Mouse (Mus musculus) heart, postnatal 25 days (tissue): ENCODE data around the gene Il20rb. TPM values are rescaled to one million over a fixed set of nuclear protein-coding genes. Genes with fewer than 3 reads are reported as not detected.
A peak's percentile ranks its signal among the peaks of the same experiment; 100 is the strongest.

Experiments
- DNase-seq: peaks from one replicate; pipeline ENCODE4 v3.0.0; 2022; ENCODE audit warnings: low spot score
- intact Hi-C: fragments of 180-260 bp; cut with DNase I; formaldehyde crosslinking; loops from one replicate; pipeline ENCODE4 v1.15.1; 2025
- total RNA-seq, 2 experiments: library from RNA; stranded (reverse); gene quantifications; 2 replicates each; pipeline ENCODE4 v1.2.3; 2021

The Il20rb gene
- total RNA-seq = 1 to 10 TPM in 1 of 2 experiments, under 1 TPM in 1; 0.87 to 1.0 TPM

DNA sequence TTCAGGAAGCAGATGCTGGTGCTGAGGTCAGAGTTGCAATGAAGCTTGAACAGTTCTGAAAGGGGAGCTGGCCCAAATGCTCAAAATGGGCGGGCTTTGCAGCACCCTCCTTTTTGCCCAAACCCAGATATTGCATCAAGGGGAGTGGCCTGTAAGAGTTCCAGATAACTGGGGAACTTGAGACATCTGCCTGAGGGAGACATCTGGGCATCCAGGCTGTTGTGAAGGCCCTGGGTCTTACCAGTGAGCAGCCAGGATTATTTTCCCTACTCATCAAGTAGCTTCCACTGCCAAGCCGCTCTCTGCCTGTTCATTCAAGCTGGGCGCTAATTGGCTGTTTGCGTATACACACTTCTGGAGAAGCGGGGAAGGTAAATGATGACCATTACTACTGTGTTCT is at the start of gene Il20rb:
TSS of gene Il20rb (minus strand) at position 358 of the 400 bp plus-strand sequence.
- intact Hi-C loops = no loop called here
- no peak for DNase-seq

DNA sequence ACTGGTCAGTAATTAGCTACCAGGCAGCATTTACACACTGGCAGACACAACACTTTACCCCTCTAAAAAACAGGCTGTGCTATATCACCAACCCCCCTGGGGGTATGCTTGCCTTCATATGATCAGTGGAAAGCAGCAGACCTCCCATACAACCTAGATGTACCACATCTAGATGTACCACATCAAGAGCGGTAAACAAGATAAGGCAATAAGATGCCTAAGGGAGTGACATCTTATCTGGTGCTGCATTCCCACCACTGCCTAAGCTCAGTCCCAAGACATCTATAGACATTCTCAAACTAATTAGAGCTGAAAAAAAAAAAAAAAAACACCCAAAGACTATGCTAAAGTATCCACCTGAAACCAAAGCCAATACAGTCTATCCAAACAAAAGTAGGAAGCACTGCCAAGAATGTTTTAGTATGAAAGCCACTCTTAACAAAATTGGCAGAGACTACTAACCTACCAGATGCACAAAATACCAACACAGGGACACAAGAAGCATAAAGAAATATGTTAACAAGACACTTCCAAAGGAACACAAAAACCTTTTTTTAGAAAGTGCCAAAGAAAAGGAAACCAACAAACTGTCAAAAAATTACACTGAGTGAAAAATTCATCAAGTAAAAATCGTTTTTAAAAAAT is 49.2 kb upstream of the Il20rb start:
- no peak for DNase-seq
- intact Hi-C loops = no loop called here

DNA sequence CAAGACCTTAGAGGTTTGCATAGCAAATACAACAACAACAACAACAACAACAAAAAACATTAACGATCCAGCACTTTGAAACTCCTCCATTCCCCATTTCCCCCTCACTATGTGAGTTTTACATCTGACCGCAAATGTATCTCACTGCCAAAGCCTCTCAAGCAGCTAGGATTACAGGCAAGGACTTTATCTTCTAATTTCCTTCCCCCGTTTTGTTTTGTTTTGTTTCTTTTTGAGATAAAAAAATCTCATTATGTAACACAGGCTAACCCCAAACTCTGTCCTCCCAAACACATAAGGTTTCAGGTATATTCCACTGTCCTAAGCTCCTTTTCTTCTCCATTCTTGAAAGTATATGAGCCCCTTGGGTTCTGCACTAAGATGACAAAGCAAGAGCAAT is 48.1 kb upstream of the Il20rb start:
- intact Hi-C loops = no loop called here
- no peak for DNase-seq

DNA sequence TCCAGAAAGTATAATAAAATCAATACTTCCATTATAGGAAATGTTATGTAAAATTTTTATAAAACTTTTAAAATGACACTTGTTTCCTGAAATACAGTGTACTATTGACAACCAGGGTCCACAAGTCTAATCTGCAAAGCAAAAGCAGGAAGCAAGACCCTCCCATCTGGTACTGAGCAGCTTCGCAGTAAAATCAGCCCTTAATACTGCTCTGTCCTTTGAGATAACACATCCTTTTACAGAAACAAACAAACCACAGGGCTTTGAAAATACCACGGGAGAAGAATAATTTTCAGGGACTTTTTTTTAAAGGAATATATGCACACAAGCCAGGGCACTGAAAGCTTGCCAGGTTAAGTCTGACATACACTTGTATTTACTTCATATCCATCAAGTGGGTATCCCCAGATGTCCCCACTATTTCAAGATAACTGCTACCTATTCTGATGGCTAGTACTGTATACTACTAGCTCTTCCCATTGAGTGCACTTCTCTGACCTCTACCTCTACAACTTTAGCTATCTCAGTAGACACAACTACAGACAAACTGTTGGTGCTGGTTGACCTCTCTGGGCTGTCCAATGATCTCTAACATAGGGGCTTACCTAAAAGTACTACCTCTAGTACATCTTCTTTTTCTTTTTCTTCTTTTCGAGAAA is 46.4 kb upstream of the Il20rb start:
- intact Hi-C loops = no loop called here
- DNase-seq = no peak

DNA sequence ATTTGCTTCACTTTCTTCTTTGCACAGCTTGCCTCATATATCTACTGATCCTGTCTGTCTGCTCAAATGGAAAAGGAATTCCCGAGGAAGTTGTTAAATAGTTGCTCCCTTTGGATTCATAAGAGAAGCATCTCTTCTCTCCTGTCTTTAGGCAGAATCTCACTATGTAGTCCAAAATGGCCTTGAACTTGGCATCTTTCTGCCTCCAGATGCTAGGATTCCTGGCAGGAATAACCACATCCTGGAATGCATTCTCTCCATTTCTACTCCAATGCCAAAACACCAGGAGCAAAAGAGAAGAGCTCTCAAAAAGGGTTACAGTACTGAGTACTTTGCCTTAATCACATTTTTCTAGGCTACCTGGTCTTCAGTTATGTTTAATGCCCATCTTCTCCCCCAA is 44.7 kb upstream of the Il20rb start:
- intact Hi-C loops = no loop called here
- no peak for DNase-seq

DNA sequence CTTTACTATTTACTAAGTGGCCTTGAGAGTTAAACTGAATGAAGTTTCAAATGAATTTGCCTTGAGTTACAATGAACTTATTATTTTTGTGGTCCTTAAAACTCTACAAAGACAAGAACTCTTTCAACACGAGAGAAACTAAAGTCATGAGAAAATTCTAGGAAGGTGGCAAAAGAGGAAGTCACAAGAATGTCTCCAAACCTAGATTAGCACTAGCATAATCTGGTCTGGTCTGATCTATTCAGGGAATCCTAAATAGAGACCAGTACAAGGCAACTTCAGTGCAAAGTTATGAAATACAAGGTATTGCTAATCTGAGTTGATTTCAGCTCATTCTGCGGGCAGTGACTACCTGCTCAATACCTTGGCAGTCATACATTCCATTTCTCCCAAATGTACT is 38.6 kb upstream of the Il20rb start:
- no peak for DNase-seq
- intact Hi-C loops = no loop called here

DNA sequence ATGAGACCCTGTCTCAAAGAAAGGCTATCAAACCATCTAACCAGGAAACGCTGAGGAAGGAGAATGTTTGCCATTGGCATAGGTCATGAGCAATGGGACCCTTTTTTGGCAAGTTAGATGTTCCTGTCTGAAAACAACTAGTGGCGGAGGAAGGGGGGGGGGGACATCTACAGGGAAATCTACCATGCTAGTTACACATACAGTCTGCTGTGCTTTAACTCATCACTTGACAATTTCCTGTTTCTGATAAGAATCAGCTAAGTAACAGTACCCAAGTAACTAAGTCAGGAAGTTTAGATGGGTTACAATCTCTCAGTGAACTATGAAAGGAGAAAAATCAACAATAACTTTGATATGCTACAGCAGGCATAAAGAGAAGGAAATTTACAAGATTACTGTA is 35.4 kb upstream of the Il20rb start:
- intact Hi-C loops = loop anchor here (5.0 kb wide), 1 partner anchor 395 kb away; no protein-coding TSS in a partner anchor
- DNase-seq = no peak

DNA sequence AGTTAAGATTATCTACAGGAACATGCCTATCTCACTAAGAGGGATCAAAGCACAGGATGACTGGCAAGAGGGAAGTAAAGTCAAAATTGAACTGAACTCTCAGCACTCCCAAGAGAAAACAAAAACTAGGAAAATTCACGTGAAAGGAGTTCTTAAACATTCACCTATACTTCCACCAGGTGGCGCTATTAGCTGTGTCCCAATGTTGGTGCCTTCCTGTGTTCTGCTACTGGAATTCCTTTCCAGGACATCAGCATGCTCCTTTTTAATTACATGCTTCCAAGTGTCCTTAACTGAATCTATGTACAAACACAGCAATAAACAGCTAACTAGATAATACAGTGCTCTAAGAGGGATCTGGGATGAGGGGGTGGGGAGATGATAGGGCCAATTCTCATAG is 34.0 kb upstream of the Il20rb start:
- intact Hi-C loops = loop anchor here (2.0 to 5.0 kb wide), 4 partner anchors 24 to 397 kb away; partner anchors contain the start of gene Slc35g2
- peak; percentile 7 for DNase-seq

DNA sequence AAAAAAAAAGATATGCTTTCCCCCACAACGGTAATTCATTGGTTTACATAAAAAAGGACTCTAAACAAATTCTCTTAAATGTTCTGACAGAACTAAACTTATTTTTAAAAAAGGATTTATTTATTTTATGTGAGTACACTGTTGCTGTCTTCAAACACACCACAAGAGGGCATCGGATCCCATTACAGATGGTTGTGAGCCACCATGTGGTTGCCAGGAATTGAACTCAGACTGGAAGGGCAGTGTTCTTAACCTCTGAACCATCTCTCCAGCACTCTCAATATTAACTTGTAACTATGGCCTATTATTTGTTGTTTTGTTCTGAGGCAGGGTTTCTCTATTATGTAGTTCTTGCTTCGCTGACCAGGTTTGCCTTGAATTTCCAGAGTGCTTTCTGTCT is 33.4 kb upstream of the Il20rb start:
- intact Hi-C loops = loop anchor here (2.0 to 5.0 kb wide), 4 partner anchors 25 to 397 kb away; partner anchors contain the start of gene Slc35g2
- DNase-seq = no peak

DNA sequence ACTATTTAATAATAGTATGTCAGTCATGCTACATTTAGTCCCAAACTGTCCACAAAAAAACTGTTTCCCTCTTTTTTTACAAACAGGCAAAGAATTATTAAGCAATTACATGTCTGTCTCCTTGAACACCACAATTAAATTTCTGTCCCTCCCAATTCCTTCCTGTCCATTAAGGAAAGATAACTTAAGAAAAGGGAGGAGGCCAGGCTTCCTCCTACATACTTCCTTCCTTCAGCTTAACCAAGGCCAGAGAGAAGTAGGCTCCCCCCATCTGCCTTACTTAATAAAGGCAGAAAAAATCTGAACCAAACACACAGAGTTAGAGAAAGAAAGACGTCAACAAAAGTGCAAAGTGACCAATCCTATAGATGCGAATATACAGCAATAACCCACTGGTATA is 21.0 kb upstream of the Il20rb start:
- intact Hi-C loops = loop anchor here (1.0 to 5.0 kb wide), 2 partner anchors 36 to 40 kb away; partner anchors contain the start of gene Nck1
- no peak for DNase-seq

DNA sequence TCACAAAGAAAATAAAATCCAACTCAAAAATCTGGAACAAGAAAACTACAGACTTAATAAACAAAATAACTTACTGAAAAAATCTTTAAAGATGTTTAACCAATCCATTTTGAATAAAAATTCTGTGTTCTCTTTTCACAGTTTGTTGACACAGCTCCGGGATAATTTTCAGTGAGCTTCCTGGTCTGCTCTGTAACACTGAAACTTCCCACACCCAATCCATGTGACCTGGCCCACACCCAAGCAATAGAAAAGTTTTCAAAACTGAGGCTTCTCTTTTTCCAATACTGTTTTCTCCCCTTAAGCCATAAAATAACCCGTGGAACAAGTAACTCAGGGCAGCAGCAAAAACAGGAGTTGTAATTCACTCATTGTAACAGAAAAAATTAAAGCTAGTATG is 20.1 kb upstream of the Il20rb start:
- intact Hi-C loops = loop anchor here (1.0 to 5.0 kb wide), 2 partner anchors 35 to 41 kb away; partner anchors contain the start of gene Nck1
- peak; percentile 48 for DNase-seq

DNA sequence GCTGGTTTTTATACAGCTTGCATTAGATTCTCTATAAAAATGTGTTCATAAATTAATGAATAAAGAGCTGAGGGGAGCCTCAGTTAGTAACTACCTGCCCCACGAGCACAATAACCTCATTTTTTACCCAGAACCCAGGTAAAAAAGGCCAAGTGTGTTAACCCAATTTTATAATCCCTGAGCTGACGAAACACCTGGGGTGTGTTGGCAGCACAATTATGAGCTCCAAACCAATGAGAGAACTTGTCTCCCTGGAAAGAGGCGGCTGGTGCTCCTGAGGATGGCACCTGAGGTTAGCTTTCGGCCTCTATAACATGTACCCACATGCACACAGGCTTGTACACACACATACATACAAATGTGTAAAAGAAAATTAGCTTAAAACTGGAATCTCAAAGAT is 18.9 kb upstream of the Il20rb start:
- intact Hi-C loops = loop anchor here (5.0 kb wide), 1 partner anchor 42 kb away; the partner anchor contains the start of gene Nck1
- no peak for DNase-seq

DNA sequence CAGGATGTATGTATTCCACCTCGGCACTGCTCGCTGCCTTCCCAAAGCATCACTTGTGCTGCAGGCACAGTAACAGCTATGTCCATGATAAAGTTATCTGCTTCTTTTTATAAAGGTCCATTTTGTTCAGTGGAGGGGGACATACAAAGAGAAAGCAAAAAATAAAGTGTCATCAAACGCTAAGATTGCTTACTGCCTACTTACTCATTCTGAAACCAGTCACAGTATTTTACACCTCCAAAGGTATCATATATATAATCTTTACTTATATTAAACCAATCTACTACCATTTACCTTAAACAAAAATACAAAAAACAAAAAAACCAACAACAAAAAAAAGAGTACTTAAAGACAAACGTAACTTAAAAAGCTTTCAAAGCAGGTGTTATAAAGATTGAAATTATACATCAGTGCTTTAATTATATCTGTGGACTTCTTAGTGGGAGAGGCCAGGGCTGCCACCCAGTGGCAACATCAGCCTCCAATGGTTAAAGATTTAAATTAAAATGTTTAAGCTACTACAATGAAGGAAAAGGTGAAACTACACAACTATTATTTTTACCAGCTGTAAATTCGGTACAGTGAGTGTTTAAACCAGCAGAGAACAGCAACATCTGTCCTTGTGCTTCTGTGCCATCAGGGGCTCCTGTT is 7.1 kb upstream of the Il20rb start:
- no peak for DNase-seq
- intact Hi-C loops = loop anchor here (2.0 kb wide), 1 partner anchor 39 kb away; no protein-coding TSS in a partner anchor

DNA sequence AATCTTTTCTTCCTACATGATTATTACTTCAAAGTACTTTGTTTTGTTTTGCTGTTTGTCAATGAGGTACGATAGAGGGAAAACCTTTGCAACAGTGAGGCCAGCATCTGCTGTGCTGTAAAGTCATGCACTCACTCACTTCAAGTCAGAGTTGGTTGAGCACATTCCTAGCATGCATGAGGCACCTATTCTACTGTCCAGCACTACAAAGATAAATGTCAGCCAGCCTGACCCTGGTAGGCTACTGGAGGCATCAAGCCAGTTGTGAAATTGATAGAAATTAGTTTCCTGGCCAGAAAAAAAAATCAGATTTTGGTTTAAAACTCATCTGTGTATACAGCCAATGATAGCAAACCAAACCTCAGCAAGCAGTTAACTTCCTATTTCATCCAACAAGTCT is 4.8 kb upstream of the Il20rb start:
- DNase-seq = no peak
- intact Hi-C loops = no loop called here

DNA sequence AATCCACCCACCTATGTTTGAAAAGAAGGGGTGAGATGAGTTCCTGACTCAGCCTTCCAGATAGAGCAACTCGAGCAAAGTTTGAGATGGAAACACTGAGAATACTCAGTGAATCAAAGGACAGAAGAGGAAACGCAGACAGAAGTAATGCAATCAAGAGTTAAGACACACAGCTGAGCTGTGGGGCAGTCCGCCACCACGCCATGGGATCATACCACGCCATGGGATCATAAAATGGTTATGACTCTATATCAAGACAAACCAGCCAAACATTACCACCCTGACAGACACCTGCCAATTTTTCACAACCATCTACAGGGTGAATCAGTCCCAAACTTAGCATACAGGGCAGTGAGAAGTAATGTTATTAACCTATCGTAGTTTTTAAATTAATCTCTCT is 2.4 kb upstream of the Il20rb start:
- intact Hi-C loops = no loop called here
- no peak for DNase-seq

DNA sequence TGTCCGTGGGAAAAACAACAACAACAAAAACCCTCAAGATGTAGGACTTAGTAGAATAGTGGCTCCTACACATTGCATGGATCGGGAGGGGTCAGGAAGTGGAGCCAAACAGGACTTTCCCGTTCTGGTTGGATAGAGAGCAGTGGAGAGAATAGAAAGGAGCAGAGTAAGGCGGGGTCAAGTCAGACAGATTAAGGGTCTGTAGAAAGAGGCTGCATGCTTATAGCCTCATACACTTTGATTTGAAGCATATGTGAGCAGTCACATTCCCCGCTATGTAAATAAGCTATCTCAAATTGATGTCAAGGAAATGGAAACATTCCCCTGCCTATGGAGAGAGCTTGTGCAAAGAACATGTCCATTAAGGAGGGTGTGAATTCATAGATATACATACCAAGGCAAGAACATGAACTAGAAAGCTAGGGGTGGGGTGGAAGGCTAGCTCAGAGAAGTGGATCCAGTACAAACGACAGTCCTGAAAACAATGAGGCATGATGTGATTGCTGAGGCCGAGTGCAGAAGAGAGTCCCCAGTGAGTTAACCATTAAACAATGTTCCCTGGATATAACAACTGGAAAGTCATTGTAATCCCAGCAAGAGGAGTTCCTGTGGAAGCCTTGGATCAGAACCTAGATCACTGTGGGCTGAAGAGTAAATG is 1.6 kb upstream of the Il20rb start:
- intact Hi-C loops = no loop called here
- DNase-seq = no peak

DNA sequence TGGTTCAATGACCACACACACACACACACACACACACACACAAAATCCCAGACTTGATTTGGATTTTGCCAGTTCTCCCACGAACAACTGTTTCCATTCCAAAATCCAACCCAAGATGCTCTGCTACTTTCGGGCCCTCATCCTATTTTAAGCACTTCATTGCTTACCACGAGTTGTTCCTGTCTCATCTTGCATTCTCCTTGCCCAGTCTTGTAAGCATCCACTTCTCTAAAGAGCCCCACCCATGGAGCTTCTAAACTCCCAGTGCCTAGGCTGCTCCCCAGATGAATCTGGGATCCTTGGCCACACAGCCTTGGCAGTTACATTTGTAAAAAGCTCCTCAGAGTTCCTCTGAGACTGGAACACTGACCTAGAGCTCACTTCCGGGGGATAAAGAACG is 3.3 kb downstream of the Il20rb start:
- intact Hi-C loops = no loop called here
- DNase-seq = no peak

DNA sequence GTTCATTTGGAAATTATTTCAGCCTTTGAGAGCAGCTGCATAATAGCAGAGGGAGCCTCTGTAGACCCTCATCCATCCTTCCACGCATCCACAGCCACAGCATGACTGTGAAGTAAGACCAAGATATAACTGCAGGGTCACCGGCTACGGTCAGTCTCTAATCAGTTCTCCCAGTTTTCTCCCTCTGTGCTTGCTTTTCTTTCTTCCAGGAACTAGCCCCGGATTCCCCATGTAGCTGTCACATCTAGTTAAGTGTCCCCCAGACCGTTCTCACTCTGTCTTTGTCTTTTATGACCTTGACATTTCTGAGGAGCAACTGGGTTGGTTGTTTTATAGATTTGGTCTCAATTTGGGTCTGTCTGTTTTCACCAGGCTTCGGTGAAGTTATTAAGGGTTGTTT is 5.0 kb downstream of the Il20rb start:
- DNase-seq = no peak
- intact Hi-C loops = no loop called here

DNA sequence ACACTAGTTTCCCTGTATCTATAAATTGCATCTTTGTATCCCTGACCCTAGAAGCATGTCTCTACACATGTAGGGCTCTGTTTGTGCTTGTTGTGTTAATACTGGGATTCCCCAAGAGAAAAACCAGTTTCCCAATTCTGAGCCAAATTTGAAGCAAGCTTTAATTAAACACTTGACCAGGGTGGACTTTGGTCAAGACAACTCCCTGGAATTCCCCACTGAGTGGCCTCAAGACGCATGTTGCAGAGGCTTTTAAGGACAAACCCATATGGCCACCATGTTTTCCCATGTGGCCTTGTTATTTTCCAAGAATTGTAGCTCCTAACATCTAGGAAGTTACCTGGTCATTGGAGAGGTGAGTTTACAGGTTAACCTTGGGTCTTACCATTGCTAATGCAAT is 12.5 kb downstream of the Il20rb start:
- DNase-seq = no peak
- intact Hi-C loops = no loop called here

DNA sequence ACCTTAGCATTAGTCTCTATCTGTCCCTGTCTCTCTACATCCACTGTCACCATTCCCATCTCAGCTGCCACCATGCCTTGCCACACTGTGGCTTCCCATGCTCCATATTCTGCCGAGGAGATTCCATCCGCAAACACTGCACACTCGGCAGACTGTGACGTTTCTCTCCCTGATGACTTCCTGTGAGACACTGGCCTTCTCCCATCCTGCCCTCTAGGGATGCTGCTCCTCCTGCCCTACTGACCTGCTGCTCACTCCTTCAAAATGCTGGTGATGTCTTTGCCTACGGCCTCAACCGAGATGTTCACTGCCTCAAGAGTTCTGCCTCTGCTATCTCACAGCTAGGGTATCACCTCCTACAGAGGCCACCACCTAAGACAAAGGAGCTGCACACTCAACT is 13.2 kb downstream of the Il20rb start:
- intact Hi-C loops = no loop called here
- DNase-seq = no peak
